Mouse (Mus musculus) hindbrain, embryonic 16.5 days (tissue): Measurements from ENCODE around the gene Gm28374. TPM values are rescaled to one million over a fixed set of nuclear protein-coding genes. Genes with fewer than 3 reads are reported as not detected.
"Not testable (repeated sequence)": the region's sequence is repeated elsewhere in the genome, so short reads cannot be mapped to it uniquely, and the experiment has no call there.

Experiments used
- ATAC-seq: fragments of 200-750 bp; cut with Nextera tagmentation; 2 replicates; pipeline ENCODE4 v1.8.0; 2017; ENCODE audit warnings: moderate TSS enrichment, moderate library complexity
- H3K27ac ChIP-seq: fragments of 300-500 bp; sonication (generic); 2 replicates; pipeline ENCODE4 v1.5.1; 2014; ENCODE audit warnings: low read depth, mild to moderate bottlenecking, control low read depth, low read length, moderate library complexity
- H3K27me3 ChIP-seq: fragments of 300-500 bp; sonication (generic); replicated peaks from 2 replicates; pipeline ENCODE4 v1.6.1; 2014; ENCODE audit warnings: low read length; ENCODE audit not compliant: control insufficient read depth, insufficient read depth
- H3K36me3 ChIP-seq: fragments of 300-500 bp; sonication (generic); 2 replicates; pipeline ENCODE4 v1.6.1; 2014; ENCODE audit warnings: mild to moderate bottlenecking, low read length, moderate library complexity, mixed read lengths; ENCODE audit not compliant: control insufficient read depth, insufficient read depth
- H3K4me1 ChIP-seq: fragments of 300-500 bp; sonication (generic); 2 replicates; pipeline ENCODE4 v1.6.1; 2014; ENCODE audit warnings: low read depth, low read length; ENCODE audit not compliant: control insufficient read depth, insufficient read depth
- H3K4me2 ChIP-seq: fragments of 300-500 bp; sonication (generic); 2 replicates; pipeline ENCODE4 v1.6.1; 2014; ENCODE audit warnings: mild to moderate bottlenecking, low read length, control low read depth, moderate library complexity
- H3K4me3 ChIP-seq: fragments of 300-500 bp; sonication (generic); 2 replicates; pipeline ENCODE4 v1.5.1; 2014; ENCODE audit warnings: mild to moderate bottlenecking, low read length, control low read depth, moderate library complexity
- H3K9ac ChIP-seq: fragments of 300-500 bp; sonication (generic); 2 replicates; pipeline ENCODE4 v1.6.1; 2014; ENCODE audit warnings: low read depth, mild to moderate bottlenecking, control low read depth, low read length, moderate library complexity
- H3K9me3 ChIP-seq: fragments of 300-500 bp; sonication (generic); 2 replicates; pipeline ENCODE4 v1.6.1; 2014; ENCODE audit warnings: mild to moderate bottlenecking, low read length, moderate library complexity; ENCODE audit not compliant: control insufficient read depth
- WGBS: fragments of 180-500 bp; shearing (Covaris S2); extraction: QIAGEN DNeasy Blood & Tissue Kit; methylation state at CpG from one replicate; pipeline ENCODE4 v1.1.7; 2014; 5-methylcytosine and 5-hydroxymethylcytosine counted together
- polyA plus RNA-seq: library from polyadenylated mRNA; unstranded; fragments of >200 nt; fragmentation: Nextera tagmentation; extraction: Ambion mirVana; gene quantifications from 2 replicates; pipeline ENCODE4 v1.2.1, GENCODE M21; 2015

Gm28374 gene
- 1.2 and 1.5 TPM in 2 replicates for polyA plus RNA-seq

GRCm38 (mm10) chr19:6082156-6082555, at the start of gene Gm28374:
Gene Gm28374 (minus strand): TSS chr19:6082256.
- no peaks in the 10 kb centered on the region for H3K27me3 ChIP-seq
- H3K9me3 ChIP-seq, result no peaks in the 10 kb centered on the region
- H3K36me3 ChIP-seq, result peaks cover 15% of the 10 kb centered on the region
- peaks cover 19% of the 10 kb centered on the region for H3K4me1 ChIP-seq
- H3K4me2 ChIP-seq, result no peak within 1 kb of the TSS
- H3K27ac ChIP-seq, result no peak within 1 kb of the TSS
- WGBS, result 82% methylated on average over 9 of the region's 9 CpGs
- no peak for ATAC-seq
- H3K9ac ChIP-seq, result no peak within 1 kb of the TSS
- H3K4me3 ChIP-seq, result no peak within 1 kb of the TSS

GRCm38 (mm10) chr19:6130414-6131128, 48.5 kb upstream of the Gm28374 start:
- WGBS, result 82% methylated on average over 7 of the region's 7 CpGs
- not testable (repeated sequence) for H3K9me3 ChIP-seq, H3K27me3 ChIP-seq

GRCm38 (mm10) chr19:6127760-6128341, 45.8 kb upstream of the Gm28374 start, which contains the start of gene Snx15:
Gene Snx15 (minus strand): TSS chr19:6128304.
- no peaks in the 10 kb centered on the region for H3K36me3 ChIP-seq
- peak within 1 kb of the TSS; percentile 61 for H3K4me3 ChIP-seq
- H3K4me2 ChIP-seq, result peak within 1 kb of the TSS; percentile 61
- H3K27ac ChIP-seq, result peak within 1 kb of the TSS; percentile 91
- H3K9me3 ChIP-seq, result no peaks in the 10 kb centered on the region
- under 1% methylated on average over 32 of the region's 32 CpGs for WGBS
- H3K9ac ChIP-seq, result peak within 1 kb of the TSS; percentile 75
- no peaks in the 10 kb centered on the region for H3K4me1 ChIP-seq
- peak; percentile 96 for ATAC-seq
- no peaks in the 10 kb centered on the region for H3K27me3 ChIP-seq

More at GRCm38 (mm10) chr19:6130414-6131128, 48.5 kb upstream of the Gm28374 start:
- ATAC-seq, H3K4me1 ChIP-seq, H3K4me3 ChIP-seq, H3K27ac ChIP-seq, H3K4me2 ChIP-seq, H3K9ac ChIP-seq, H3K36me3 ChIP-seq: not testable (repeated sequence)

GRCm38 (mm10) chr19:6126789-6127580, 44.9 kb upstream of the Gm28374 start:
- peak overlapping the region; percentile 75; the same call in 1 of the 2 replicates for H3K9ac ChIP-seq
- no peaks in the 10 kb centered on the region for H3K27me3 ChIP-seq
- WGBS, result 72% methylated on average over 10 of the region's 10 CpGs
- peak overlapping the region; percentile 61 for H3K4me3 ChIP-seq
- peak overlapping the region; percentile 61 for H3K4me2 ChIP-seq
- H3K4me1 ChIP-seq, result no peaks in the 10 kb centered on the region
- ATAC-seq, result no peak
- no peaks in the 10 kb centered on the region for H3K9me3 ChIP-seq
- H3K27ac ChIP-seq, result peak overlapping the region; percentile 91; the same call in 1 of the 2 replicates
- no peaks in the 10 kb centered on the region for H3K36me3 ChIP-seq

- H3K36me3 ChIP-seq, result no peaks in the 10 kb centered on the region
- no peaks in the 10 kb centered on the region for H3K4me1 ChIP-seq
- no peak overlapping the region for H3K27ac ChIP-seq
- WGBS, result 19% methylated on average over 4 of the region's 4 CpGs
- H3K4me2 ChIP-seq, result no peak overlapping the region
- H3K27me3 ChIP-seq, result no peaks in the 10 kb centered on the region
- no peaks in the 10 kb centered on the region for H3K9me3 ChIP-seq
- ATAC-seq, result no peak
- no peak overlapping the region for H3K9ac ChIP-seq
- no peak overlapping the region for H3K4me3 ChIP-seq
Measured at GRCm38 (mm10) chr19:6126289-6126688, 44.2 kb upstream of the Gm28374 start.

- Histone ChIP-seq H3K36me3 (0 out of 2 replicates have a peak, but pooled peaks cover 6% of the 10 kb centered on the region), H3K9me3 (no peaks in the 10 kb centered on the region), H3K27me3 (no peaks in the 10 kb centered on the region), H3K4me2 (no peak overlapping the region), H3K9ac (no peak overlapping the region), H3K27ac (no peak overlapping the region), H3K4me1 (no peaks in the 10 kb centered on the region), H3K4me3 (no peak overlapping the region)
- 75% methylated on average over 2 of the region's 2 CpGs for WGBS
- ATAC-seq, result no peak
Measured at GRCm38 (mm10) chr19:6124898-6125297, 42.8 kb upstream of the Gm28374 start.

GRCm38 (mm10) chr19:6123330-6123729, 41.3 kb upstream of the Gm28374 start:
- no peak overlapping the region for H3K4me2 ChIP-seq
- 0 out of 2 replicates have a peak, but pooled peaks cover 6% of the 10 kb centered on the region for H3K36me3 ChIP-seq
- WGBS, result 57% methylated on average over 8 of the region's 8 CpGs
- H3K4me3 ChIP-seq, result no peak overlapping the region
- 0 out of 2 replicates have a peak overlapping the region, but pooled peaks have one; percentile 16 for H3K27ac ChIP-seq
- no peak overlapping the region for H3K9ac ChIP-seq
- H3K27me3 ChIP-seq, result no peaks in the 10 kb centered on the region
- no peaks in the 10 kb centered on the region for H3K9me3 ChIP-seq
- H3K4me1 ChIP-seq, result peaks cover 4% of the 10 kb centered on the region
- no peak for ATAC-seq

GRCm38 (mm10) chr19:6121761-6122160, 39.7 kb upstream of the Gm28374 start:
- no peak overlapping the region for H3K4me2 ChIP-seq
- H3K4me1 ChIP-seq, result peaks cover 11% of the 10 kb centered on the region
- H3K9ac ChIP-seq, result no peak overlapping the region
- 40% methylated on average over 18 of the region's 19 CpGs for WGBS
- H3K27ac ChIP-seq, result no peak overlapping the region
- H3K4me3 ChIP-seq, result no peak overlapping the region
- 0 out of 2 replicates have a peak, but pooled peaks cover 6% of the 10 kb centered on the region for H3K36me3 ChIP-seq
- no peak for ATAC-seq
- no peaks in the 10 kb centered on the region for H3K27me3 ChIP-seq
- no peaks in the 10 kb centered on the region for H3K9me3 ChIP-seq
